Mouse (Mus musculus) urinary bladder, postnatal 25 days (tissue): ENCODE data around the gene Tbx4.

Experiments
- DNase-seq: peaks from one replicate; pipeline ENCODE4 v3.0.0; 2022; ENCODE audit warnings: low spot score

The Tbx4 gene

DNA sequence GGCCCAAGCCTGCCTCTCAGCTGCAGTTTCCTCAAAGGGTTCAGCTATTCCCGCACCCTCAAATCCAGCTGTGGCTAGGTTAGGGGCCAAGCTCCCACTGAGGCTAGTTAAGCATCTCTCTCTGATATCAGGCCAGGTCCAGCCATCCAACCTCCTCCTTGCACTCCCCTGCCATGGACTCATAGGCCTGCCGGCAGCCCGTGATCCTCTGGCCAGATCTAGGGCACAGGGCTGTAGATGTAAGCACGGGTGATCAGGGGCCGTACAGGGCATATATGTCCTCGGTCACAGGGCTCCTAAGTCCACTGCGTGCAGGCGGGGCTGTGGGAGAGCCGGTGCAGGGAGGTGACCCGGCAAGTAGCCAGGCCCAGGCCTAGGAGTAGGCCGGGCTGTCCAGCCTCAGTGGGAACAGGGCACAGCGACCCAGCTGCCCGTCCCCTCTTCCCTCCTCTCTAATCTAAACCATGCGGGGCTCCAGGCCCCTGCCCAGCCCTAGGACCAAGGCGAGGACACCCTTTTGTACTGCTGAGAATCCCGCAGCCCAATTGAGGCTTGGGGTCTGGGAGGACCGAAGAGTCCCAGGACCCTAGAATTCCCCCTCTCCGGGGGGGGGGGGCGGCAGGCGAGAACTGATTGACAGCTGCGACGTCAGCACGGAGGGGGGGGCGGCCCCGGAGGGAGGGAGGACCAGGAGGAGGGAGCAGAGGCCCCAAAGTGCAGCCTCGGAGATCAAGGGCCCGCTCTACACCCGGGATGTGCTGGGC is at the start of gene Tbx4:
TSS of gene Tbx4 (plus strand) at position 758 of the 764 bp plus-strand sequence.
- DNase-seq = no peak

DNA sequence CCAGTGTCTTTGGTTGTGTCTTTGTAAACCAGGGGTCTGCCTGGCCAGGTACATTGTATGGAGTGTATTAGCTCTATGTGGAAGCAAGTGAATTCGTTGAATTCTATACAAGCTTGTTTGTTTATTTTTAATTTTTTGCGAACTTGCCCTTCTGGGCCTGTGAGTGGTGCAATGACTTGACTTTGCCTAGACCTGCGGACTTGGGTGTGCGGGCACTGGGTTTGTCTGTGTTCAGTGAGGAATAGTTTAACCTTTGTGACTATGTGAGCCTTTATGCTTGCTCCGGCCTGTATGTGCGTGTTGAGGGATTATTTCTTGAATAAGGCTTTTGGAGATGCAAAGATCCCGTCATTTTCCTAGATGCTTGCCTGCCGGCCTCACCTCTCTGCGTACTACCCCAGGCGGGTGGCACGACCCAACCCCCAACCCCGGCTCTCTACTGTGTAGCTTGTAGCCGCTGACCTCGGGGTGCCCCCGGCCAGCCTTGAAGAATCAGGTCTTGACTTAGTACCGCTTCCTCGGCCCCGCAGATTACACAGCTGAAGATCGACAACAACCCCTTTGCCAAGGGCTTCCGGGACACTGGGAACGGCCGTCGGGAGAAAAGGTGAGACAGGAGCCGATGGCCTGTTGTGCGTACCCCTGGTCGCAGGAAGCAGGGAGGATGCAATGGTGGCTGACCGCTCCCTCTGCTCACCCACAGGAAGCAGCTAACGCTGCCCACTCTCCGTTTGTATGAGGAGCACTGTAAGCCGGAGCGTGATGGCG is 49.5 kb upstream of the Tbx4 start:
- DNase-seq = peak; percentile 37

DNA sequence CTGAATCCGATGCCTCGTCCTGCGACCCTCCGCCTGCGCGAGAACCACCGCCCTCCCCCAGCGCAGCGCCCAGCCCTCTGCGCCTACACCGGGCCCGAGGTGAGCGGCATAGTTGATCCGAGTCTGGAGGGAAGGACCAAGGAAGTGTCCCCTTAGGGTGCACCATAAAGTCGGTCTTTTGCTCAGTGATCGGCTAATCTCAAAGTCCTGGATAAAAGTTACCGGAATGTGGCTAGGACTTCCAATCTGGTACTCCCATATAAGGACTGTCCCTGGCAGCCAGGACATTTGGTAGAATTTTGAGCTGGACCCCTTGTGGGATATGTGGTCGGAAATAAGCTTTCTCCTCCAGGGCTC is 49.0 kb upstream of the Tbx4 start:
- DNase-seq = no peak

DNA sequence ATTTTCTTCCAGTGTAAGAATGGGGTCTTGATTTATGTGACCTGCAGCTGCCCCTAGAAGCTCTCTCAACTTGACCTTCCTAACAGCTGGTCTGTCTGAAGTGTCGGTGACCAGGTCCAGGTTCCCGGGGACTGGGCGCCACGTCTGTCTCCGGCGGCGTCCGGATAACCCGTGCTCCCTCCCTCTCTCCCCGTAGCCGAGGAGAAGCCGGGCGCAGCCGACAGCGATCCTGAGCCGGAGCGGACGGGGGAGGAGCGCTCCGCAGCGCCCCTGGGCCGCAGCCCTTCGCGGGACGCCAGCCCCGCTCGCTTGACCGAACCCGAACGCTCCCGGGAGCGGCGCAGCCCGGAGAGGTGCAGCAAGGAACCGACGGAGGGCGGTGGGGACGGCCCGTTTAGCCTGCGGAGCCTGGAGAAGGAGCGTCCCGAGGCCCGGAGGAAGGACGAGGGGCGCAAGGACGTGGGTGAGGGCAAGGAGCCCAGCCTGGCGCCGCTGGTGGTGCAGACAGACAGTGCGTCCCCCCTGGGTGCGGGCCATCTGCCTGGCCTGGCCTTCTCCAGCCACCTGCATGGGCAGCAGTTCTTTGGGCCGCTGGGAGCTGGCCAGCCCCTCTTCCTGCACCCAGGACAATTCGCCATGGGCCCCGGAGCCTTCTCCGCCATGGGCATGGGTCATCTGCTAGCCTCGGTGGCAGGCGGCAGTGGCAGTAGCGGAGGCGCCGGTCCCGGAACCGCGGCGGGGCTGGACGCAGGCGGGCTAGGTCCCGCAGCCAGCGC is 48.4 kb upstream of the Tbx4 start:
- peak; percentile 36 for DNase-seq

DNA sequence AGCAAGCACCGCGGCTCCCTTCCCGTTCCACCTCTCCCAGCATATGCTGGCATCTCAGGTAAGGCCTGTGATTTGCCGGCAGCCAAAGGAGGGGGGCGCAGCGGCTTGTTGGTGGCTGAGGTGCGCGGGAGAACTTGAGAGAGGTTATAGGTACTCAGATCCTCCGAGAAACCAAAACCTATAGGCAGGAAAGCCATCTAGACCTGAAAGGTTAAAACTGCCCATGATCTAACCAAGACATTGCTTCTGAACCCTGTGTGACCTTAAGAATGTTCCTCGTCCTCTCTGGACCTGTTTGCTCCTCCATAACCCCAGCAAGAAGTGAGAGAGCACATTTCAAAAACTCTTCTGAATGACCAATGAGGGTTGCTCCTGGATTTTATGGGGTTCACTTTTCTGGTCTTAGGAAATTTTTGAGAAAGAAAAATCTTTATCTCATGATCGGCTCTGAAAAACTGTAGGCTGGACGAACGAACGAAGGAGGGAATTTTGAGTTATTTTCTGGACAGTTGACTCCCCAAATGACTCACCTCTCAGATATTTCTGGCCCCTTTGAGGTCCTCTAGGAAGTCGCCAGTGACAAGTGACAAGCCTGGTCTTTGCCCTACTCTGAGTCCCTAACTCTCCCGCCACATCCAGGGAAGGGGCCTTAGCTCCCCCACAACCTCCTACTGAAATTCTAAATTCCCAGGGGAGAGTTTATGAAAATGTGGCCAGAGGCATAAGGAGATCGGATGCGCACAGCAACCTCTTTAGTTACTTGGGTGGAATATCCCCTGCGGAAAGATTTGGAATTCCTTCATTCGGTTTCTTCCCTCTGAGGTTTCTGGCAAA is 47.6 kb upstream of the Tbx4 start:
- DNase-seq = peak; percentile 19

DNA sequence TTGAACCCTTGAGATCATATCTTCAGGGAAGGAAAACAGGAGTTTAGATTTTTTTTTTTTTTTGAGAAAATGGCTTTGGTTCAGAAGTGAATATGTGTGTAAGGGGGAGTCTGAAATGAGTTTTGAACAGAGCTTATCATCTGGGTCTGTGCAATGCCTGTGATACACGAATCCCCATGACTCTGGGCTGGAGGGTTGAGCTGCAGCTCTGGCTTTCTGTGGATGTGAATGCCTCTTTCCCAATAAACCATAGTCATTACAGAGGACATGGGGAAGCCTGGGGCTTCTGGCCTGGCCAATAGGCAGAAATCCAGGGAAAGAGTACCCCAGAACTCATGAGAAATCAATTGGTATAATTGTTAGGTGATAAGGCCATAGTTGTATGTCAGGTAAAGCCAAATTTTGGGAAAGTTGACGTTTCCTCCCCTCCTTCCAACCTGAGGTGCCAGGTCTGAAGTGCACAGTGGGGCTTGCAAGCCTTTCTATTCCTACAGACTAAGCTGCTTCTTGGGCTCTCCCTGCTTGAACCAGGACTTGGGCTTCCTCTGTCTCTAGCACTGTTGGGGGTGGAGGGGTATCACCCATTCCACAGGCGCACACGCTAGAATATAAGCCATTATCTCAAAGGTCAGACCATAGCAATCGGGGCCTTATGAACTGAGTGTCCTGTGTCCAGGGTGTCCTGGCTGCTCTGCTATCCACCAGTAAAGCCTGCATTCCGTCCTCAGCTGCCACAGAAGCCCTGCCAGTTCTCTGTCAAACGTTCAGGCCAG is 46.8 kb upstream of the Tbx4 start:
- DNase-seq = peak; percentile 7

DNA sequence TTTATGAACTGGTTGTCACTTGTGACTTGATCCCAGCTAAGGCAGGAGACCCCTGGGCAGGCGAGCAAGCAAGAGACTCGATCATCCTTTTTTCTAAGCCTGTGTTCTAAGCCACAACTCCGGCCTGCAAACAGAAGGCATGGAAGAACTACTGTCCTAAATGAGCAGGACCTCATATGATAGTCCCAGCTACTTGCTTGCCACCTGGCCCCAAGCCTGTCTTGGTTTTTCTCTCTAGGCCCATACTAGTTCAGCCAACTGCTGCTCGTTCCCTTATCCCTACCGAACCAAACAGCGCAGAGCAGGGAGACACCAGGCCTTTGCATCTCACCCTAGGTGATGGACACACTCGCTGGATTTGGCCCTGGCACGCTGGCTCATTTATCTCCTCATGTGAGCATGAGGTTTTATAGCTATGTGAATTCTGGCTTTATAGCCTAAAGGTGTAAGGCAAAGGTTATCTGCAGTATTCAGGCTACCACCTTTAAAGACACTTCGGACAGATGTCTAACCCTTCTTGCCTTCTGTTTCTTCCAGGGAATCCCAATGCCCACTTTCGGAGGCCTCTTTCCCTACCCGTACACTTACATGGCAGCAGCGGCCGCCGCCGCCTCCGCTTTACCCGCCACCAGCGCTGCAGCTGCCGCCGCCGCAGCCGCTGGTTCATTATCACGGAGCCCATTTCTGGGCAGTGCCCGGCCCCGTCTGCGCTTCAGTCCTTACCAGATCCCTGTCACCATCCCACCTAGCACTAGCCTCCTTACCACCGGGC is 46.0 kb upstream of the Tbx4 start:
- DNase-seq = peak; percentile 27

DNA sequence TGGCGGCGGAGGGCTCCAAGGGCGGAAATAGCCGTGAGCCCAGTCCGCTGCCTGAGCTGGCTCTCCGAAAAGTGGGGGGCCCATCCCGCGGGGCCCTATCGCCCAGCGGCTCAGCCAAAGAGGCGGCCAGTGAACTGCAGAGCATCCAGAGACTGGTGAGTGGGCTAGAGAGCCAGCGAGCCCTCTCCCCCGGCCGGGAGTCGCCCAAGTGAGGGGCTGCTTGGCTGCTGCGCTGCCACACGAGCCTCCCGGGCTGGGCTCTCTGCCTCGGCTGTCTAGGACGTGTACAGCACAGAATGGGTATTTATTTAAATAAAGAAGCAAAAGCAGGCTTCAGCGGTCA is 45.4 kb upstream of the Tbx4 start:
- DNase-seq = peak; percentile 28

DNA sequence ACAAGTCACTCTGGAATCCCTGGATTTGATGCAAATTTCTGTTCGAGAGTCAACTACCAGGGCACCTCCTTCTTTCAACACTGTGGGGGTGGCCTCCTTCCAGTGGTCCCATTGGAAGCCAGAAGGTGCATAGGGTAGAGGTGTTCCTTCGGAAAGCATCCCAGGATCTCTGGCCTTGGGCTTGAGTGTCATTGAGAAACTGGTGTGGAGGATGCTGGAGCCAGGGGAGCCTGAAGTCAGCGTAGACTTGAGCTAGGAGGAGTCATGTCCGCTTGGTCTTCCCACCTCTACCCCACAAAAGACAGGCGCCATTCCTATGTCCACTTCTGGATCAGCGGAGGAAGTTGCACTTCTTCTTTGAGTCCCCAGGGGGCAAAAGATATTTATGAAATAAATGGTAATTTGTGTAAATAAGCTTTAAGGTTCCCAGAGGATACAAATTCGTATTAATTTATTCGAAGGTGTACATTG is 45.0 kb upstream of the Tbx4 start:
- peak; percentile 10 for DNase-seq

DNA sequence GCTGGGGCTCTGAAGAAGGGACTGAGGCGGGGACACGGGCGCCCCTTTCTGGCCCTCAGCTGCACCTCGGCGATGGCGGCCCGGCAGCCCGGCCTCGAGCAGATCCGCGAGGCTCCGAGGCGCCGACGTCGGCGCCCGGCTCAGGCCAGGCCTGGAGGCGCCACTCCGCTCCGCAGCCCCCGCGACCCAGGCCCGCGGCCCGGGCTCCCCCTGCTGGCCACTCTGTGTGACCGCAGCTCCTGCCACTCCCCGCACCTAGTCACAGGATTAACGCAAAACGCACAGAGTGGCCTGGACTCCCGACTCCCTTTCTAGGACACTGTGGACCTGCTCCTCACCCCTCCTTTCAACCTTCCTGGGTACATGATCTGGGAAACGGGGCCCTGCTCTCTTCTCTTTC is 44.2 kb upstream of the Tbx4 start:
- DNase-seq = peak; percentile 71

DNA sequence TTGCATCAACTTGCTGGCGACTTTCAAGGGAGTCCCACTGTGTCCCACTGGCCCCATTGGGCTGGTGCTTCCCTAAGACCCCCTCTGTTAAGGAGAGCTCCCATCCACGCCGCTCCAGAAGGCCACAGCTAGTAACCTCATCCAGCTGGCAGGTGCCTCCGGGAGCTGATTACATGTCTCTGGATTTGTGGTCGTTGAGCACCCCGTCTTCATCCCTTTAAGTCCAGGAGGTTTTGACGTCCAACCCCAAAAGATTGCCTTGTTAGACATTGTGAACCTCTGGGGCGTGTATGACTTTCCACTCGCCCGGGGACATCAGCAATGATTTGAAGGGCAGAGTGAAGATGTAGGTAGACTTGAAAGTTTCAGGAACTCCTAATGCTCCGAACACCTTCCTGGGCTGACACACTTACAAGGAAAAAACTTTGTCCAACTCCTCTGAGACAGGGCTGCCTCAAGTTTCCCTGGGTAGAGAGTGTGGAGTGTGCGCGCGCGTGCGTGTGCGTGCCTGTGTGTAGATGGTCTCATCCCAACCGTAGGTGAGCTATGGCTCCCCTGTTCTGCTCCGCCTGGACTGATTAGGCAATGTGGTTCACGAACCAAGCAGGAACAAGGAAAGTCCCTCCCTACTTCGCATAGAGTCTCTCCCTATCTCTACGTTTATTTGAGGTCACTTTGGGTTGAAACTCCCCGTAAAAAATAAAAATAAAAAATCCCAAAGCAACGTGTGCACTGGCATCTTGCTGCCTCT is 43.5 kb upstream of the Tbx4 start:
- DNase-seq = peak; percentile 34

DNA sequence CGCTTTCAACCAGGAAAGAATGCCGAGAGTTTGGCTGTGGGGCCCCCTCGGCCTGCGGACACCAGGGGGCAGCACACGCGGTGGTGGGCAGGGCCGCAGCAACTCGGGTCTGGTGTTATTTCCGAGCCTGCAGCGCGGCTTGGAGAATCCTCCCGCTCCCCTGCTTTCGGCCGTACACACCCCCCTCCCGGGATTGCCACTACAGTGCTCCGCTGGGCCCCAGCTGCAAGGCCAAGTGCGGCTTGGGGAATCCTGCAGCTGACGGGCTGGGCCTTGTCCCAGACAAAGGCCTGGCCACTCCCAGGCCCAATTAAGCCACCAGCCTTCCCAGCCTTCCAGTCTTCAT is 42.9 kb upstream of the Tbx4 start:
- peak; percentile 82 for DNase-seq

DNA sequence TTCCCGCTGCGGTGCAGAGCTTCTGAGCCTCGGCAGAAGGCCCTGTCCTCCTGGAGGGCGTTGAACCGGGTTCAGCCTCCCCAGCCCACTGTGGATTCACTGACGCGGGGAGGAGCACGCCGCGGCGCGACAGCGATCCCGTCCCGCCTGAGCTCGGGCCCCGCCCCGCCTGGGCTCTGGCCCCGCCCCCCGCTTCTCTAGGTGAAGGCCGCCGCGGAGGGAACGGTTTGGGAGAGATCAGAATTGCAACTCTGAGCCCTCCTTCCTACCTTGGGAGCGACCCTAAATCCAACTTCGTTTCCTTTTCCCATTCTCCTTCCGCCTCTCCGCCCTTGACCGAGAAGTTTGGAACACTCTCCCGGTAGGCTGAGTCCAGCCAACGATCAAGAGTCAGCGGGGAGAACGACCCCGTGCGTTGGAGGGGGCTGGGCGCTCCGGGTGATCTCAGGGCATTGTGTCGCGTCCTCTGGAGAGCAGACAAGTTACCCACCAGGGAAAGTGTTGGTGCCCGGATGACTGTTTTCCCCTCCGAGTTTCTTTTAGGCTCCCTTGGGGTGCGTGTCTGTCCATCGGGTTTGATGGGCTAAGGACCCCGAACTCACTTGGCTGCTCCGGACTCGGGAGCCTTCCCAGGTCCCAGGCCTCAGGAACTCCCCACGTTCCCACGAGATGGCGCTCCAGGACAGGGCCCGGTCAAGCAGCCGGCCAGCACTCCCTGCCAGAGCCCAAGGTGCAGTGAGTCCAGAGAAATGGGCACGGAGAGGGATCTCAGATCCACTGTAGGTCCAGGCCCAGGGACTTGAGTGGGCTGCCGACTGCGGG is 41.9 kb upstream of the Tbx4 start:
- peak; percentile 91 for DNase-seq

DNA sequence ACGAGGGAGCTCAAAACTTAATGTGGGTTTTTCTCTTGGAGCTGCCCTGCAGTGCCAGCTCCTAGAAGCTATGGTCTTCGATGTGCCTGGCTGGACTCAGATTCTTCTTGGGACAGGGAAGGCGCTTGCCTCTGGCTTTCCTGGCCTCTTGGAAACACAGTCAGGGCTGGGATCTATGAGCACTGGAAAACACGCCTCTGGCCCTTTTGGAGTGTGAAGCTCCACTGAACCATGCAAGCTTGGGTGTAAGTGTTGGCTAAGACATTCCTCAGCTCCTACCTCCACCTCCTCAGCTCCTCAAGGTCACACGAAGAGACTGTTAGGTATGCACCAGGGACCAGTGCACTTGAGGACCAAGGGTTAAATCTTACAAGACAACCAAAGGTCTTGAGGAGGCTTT is 41.3 kb upstream of the Tbx4 start:
- no peak for DNase-seq

DNA sequence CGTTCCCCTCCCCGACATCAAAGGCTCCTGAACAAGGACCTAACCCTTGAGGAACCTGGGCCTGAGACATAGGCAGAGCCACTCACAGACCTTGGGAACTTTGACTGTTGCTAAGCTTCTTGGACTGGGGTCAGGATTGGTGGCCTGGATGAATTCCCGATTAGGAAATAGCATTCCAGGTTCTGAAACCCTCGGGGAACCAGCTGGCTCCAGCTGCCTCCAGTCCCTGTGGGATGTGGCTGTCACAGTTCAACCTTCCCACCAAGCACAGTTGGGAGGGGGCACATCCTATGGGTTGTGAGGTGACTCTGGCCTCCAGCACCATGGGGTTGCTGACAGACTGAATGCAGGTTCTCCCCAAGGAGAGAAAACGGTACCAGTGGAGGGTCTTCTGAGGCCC is 40.3 kb upstream of the Tbx4 start:
- DNase-seq = peak; percentile 19

DNA sequence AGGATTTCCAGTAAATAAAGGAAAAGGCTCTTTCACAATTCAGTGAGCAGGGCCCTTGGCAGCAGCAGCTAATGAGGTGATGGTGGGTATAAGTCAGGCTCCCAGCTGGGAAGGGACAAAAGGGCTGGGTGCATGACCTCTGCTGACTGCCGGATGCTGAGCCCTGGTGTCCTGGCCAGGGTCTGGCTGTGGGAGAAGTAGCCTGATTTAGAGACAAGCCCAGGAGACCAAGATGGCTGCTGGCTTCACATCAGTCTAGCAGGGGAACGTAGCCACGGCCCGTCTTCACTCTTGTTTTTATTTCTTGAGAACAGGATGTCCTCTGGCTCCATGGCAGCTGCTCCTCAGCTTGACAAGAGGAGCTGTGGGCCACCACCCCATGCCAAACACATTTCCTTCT is 39.7 kb upstream of the Tbx4 start:
- peak; percentile 4 for DNase-seq

DNA sequence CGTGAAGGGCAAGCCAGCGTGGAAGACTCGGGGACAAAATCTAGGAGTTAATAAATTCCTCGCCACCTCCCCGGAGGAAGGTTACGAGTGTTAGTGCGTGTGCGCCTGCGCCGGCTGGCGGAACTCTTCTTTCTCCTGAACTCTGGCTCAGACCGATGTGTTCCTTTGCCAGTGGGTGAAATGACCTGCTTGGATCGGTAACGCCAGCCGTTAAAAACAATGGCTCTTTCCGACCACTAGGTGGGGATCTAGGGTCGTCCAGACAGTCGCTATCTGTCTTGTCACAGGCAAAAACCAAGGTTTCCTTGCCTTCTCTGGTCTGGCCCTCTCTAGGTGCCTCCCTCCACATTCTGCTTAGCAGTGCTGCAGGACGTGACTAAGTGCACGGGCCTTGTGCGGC is 37.2 kb upstream of the Tbx4 start:
- peak; percentile 54 for DNase-seq

DNA sequence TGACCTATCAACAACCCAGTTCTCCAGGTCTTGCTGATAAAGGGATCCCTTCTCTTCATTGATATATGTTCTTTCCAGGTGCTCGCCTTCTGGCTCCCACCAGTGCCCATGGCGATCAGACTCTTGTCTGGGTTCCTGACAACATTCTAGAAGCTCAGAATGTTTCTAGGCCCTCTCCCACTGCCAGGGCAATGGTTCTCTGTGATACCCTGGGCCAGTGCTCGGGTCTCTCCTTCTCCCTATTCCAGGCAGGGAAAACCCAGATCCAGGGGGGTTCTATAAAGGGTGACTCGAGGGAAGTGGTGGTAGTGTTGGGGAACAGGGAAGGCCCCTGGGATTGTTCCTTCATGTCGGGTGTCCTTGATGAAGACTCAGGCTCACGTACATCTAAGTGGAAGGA is 36.0 kb upstream of the Tbx4 start, which contains the start of gene Gm11444:
TSS of gene Gm11444 (minus strand) at position 101 of the 400 bp plus-strand sequence.
- DNase-seq = no peak

DNA sequence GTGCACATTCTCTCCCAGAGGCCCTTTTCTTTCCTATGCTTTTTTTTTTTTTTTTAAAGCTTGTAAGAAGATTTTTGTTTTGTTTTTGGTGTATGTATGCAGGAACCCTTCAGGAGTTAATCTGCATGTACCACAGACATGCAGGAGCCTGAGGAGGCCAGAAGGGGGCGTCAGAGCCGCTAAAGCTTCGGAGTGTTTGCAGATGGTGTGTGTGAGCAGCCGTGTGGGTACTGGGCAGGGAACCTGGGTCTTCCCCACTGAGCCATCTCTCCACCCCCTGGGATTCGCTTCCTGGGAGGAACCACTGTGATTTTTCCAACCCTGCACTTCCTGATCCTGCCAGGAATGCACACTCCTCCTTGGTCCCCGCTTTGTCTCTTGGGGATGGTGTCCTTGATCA is 35.5 kb upstream of the Tbx4 start:
- DNase-seq = no peak
